Mouse (Mus musculus): Measurements from ENCODE around the gene Tdrd1.
A peak's percentile ranks its signal among the peaks of the same experiment; 100 is the strongest.

Tdrd1 gene

DNA sequence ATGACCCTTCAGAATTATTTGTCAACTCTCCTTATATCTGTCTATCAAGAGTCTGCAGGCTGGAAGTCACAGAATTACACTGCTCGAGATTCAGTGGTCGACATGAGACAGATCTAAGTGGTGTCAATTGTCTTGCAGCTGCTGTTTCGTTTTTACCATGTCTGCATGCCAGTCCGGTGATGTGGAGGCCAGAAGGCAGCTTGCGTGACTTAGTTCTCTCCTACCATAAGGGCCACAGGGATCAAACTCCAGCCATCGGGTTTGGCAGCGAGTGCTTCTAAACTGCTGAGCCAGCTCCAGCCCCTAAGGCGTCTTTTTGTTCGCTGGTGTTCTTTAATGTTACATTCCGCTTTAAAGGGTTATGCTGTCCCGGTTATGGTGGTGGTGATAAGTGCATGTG is 2.3 kb downstream of the Tdrd1 start:
- no peak for DNase-seq (ENCODE audit: low spot score in 2 of 2)

DNA sequence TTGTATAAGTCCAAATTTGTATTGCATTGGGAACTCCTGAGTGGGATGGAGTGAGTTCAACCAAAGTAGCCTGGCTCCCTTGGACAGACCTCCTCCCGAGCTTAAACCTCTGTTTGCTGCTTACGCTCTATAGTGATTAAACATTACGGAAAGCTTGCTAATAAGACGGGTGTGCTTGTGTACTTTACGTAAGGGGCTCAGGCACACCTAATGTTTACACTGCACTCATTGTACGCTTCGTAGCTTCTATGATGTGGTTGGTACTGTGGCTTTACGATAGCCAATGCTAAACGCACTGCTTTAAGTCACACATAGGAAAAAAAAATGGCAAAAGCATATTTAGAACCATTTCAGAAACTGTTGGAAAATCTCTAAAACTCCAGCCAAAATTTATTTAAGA is 3.3 kb downstream of the Tdrd1 start:
- DNase-seq (ENCODE audit: low spot score in 2 of 2): no peak

DNA sequence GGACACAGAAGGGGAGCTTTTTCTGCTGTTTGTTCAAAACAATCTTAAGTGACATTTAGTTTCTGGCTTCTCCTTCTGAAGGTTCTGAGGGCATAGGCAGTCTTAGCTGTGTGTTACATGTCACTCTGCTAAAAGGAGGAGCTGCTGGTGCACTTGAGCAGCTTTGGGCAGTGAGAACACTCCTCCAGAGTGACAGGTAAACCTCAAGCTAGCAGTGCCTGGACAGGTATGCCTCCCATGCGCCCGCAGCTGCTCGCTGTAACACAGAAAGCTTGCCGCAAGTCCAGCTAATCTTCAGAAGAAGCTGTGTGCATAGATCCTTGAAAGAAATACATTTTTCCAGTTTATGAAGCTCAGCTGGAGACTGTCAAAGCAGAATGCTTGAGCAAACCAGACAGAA is 4.2 kb downstream of the Tdrd1 start:
- no peak for DNase-seq (ENCODE audit: low spot score in 2 of 2)

DNA sequence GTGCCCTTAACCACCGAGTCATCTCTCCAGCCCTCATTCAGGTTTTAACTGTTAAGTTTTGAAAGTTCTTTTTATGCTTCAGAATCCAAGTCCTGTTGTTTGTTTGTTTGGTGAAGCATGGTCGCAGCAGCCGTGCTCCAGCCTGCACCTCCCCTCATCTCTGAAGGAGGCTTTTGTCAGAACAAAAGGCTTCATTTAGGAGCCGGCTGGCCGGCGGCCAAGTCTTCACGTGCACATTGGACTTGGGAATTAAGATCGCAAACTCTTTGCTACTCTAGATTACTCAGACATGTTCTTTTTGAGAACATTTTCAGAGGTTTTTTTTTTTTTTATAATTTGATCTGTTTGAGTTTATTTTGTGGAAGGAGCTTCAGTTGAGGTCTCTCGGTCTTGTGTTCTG is 9.3 kb downstream of the Tdrd1 start:
- DNase-seq (ENCODE audit: low spot score in 2 of 2): no peak

DNA sequence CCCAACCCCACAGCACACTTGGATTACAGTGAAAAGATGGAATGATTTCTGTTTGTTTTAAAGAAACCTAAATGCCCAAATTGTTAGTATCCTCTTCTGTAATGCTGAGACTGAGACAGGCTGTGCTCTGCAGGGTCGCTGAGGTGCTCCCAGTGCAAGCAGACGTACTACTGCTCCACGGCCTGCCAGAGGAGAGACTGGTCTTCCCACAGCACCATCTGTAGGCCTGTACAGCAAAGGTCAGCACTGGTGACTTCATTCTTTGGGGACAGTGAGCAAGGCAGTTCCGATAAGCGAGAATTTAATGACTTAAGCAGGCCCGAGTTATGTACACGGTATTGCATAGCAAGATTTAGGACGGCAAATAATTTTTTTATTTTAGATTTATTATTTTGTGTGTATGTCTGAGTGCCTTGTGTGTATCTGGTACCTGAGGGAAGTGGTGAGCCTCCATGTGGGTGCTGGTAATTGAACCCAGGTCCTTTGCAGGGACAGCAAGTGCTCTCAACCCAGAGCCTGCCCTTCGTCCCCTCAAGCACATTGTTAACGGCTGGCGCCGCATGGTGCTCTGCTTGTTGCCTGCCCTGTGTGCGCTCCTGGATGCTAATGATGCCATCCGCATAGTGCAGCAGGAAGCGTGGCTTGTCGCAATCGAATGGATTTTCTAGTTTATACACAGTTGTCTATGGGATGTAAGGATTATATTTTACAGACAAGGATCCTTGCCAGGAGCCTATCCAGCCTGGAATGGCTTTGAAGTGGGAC is 13.1 kb downstream of the Tdrd1 start:
- no peak for DNase-seq (ENCODE audit: low spot score in 2 of 2)

DNA sequence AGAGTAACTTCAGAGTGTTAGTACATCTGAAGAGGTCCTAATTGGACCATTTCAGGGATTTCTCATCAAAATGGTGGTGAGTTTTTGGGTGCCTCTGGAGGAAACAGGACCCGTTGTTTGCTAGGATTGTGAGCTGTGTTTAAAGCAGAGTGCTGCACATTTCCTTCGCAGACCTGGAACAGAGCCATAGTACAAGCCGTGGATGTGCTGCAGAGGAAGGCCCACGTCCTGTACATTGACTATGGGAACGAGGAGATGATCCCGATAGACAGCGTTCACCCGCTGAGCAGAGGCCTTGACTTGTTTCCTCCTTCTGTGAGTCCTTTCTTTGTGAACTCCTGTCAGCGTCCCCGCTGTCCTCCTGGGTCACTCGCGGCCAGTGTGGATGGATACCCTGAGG is 17.0 kb downstream of the Tdrd1 start:
- no peak for DNase-seq (ENCODE audit: low spot score in 2 of 2)

DNA sequence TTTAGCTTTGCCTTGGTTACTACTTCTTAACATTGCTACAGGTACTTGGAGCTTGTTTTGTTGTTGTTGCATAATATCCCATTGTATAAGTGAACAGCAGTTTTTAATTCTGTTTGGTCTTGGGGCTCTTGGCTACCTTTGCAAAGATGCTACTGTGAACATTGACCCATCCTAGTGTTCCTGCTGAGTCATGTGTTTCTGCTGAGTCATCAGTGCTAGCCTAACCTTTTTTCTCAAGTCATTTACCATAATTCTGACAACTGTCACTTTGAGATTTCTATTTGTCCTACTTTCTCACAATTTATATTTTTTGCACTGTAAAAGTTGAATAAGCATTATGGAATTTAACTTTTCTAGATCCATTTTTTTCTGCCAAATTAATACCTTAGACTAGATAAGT is 26.6 kb downstream of the Tdrd1 start:
- no peak for DNase-seq (ENCODE audit: low spot score in 2 of 2)

DNA sequence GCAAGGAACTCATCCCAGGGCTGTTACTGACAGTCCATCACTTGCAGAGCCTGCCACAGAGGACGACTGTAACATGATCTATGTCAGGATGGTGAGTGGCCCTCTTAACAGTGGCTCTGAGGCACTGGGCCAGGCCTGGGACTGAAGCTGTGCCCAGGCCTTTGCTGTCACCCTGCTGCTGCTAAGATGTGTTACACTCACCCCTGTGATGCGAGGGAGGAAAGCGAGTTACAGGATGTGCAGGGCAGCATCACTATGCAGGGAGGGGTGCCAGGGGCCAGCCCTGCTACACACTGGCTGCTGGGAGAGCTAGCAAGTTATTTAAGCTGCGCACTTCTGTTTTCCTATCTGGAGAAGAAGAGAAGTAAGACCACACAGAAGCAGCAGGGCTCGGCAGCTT is 30.4 kb downstream of the Tdrd1 start:
- DNase-seq (ENCODE audit: low spot score in 2 of 2): no peak

DNA sequence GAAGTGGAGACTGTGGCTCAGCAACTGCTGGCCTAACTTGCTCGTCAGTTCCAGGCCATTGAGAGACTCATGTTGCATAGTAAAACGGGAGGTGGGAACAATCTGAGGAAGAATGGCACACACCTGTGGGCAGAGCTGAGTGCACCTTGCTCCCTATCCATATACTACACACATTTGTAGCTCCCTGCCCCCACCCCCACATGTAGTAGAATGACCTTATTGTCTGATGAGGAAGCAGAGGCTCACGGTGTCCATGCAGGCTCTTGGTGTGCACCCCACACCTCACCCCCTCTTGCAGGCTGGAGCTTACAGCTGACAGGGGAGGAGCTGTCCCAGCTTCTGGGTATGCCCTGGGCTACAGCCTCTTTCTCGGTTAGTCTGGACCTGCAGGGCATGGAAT is 41.7 kb downstream of the Tdrd1 start:
- no peak for DNase-seq (ENCODE audit: low spot score in 2 of 2)

DNA sequence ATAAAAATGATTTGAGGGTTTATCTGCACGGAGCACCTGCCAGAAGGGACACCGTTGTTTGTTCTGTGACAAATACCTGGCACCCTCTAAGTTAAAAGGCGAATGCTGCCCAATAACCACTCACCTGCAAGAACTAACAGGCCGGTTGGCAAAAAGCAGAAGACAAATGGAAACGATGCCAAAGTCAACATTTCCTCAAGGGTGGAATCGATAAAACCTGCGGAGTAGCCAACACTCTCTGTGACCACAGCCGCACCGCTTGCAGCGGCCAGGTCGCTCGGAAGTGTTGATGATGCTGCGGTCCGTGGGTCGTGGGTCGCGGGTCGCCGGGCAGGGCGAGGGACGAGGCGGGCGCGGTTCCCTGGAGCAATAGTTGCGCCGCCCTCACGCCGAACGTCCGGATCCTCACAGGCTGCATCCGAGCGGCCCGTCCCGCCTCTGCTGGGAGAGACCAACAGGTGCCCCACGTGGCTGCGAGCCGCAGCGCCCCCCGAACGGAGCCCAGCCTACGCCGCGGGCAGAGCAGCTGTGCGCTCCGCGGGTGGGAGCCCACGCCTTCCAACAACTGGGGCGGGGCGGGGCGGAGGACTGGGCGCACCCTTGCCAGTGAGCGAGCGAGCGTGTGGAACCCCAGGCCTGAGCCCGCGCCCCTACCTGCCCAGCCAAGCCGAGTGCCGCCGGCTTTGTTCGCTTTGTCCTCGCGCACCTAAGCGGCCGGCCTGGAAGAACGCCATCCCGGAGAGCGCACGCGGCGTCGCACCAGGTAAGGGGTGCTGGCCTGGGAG is 48.0 kb downstream of the Tdrd1 start, which contains the start of gene Vwa2:
Gene Vwa2 (plus strand): TSS at position 434 of the 785 bp plus-strand sequence.
- DNase-seq (ENCODE audit: low spot score in 2 of 2): no peak

DNA sequence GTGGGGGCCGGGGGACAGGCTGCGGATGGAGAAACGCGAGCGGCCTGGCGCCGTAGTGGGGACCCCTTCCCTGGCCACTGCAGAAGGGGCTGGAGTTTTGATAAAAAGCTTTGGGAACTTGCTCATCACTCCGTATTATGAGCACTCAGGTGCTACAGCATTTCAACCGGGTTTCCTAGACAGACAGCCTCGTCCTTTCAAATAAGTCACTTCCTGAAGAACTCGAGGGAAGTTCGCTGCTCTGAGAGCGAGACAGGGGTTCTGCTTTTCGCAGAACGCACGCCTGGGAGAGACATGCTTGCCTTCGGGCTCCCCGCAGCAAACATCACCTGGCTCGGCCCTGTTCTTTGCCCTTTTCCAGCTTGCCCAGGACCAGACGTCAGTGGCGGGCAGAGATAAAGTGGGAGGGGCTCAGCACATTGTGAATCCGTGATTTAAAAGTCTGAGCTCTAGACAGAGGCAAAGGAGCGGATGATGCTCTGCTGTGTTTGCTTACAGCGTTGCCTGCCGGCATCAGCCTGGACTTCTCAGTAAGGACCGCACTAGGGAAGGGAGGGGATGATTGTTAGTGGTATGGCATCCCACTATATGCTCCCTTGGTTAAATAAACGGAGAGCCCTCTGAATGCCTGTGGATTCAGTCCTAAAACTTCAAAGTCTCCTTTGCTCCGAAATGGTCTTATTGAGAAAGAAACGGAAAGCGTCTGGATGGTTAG is 48.7 kb downstream of the Tdrd1 start:
- DNase-seq (ENCODE audit: low spot score in 2 of 2): no peak

DNA sequence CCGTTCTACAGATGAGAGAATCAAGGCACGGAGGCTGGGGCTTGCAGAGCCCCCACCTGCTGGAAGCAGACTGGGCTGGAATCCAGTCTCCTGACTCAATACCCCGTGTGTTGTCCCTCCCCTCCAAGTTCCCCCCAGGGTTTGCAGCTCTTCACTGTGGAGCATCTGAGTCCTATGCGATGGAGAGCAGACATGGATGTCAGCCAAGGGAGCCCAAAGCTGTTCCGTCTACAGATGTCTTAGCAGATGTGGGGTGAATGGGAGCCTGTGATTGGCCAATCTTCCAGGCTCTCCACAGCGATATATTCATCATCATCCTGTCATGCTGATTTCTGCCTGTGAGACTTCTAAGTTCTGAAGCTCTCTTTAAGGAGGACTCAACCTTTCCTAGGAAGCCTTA is 51.4 kb downstream of the Tdrd1 start:
- DNase-seq (ENCODE audit: low spot score in 2 of 2): no peak

DNA sequence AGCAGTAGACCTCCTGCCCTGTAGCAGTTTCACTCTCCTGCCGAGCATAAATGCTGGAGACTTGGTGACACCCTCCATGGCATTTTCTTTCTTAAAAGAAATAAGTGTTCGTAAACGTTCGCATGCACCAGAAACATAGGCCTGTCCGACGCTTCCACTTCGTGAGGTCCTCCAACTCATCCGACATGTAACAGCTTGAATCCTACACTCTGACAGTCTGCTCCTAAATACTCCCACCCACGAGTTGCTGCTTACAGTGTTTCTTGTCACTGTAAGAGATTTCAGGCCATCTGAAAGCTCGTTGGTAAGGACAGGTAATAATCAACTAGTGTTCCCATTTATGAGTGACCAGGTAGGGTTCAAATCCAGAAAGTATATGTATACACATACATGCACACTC is 61.9 kb downstream of the Tdrd1 start:
- no peak for DNase-seq (ENCODE audit: low spot score in 2 of 2)

DNA sequence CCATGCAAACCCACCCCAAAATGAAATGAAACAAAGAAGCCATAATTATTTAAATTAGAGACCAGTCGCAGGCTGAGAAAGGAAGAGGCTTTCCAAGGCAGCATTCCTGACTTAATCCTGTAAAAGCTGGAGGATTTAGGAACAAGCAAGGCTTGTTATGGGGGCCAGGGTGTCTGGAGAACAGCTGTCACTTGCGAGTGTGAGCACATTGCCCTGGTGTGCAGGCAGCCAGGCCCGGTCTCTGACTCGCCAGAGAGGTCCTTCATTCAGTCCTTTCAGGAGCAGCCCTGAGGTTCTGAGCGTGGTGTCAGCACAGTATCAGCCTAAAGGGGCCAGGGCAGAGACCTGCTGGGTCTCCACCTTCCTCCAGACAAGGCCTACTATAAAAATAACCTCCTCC is 62.6 kb downstream of the Tdrd1 start:
- no peak for DNase-seq (ENCODE audit: low spot score in 2 of 2)

DNA sequence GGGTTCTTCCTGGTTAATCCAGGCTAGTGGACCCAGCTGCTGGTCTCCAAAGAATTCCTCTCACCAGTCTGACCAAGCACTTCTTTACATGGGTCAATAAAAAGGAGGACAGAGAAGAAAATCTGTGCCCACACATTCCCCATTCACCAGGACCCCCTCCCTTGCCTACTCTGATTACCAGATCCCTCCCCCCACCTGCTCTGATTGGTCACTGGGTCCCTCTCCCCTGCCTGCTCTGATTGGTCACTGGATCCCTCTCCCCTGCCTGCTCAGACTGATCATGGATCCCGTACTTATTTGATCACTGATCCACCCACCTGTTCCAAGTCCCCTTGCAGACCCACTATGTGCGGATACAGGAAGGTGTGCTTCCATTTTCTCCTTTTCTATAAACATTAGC is 65.4 kb downstream of the Tdrd1 start:
- no peak for DNase-seq (ENCODE audit: low spot score in 2 of 2)

DNA sequence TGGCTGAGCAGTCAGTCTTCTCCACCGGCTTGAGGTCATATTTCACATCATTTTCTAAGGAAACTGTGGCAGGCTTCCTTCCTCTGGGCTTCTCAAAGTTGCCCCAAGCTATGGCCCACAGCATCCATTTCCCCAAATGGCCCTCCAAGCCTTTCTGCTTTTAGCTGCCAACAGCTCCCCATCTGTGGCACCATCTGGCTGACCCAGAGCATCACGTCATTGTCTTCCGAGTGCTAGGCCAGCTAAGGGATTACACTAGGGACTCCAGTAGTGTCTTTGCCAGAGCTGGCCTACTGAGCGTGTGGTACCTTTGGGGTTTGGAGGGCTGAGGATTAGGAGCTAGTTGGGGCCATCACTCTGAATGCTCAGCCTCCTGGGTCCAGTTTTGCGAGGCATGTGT is 66.6 kb downstream of the Tdrd1 start:
- DNase-seq (ENCODE audit: low spot score in 2 of 2): no peak

DNA sequence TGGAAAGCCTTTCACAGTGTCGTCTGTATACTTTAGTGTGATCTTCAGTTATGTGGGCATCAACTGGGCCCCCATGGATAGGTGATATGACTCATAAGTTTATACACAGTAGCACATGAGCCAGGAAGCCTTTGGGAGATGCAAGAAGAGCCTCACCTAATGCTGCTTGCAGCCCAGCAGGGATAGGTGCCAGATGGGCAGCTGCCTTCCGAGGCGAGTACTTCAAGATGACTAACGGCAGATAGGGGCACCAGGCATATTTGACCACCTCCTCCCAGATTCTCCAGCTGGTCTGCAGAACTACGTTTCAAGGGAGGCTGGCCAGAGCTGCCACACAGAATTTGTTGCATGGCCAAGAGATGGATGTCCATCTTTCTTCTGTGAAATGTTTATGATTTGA is 67.3 kb downstream of the Tdrd1 start:
- DNase-seq (ENCODE audit: low spot score in 2 of 2): no peak

DNA sequence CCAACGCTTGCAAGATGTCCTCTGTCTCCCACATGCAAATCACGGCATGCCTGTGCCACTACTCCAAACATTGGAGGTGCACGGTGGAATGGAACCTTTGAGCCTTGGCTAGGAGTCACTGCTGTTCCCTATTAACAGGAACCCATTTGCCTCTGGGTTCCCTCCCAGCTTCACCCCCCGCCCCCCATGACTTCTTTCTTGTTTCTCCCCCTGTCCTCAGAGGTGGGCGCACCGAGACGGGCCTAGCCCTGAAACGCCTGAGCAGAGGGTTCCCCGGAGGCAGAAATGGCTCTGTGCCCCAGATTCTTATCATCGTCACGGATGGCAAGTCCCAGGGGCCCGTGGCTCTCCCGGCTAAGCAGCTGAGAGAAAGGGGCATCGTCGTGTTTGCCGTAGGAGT is 71.6 kb downstream of the Tdrd1 start:
- no peak for DNase-seq (ENCODE audit: low spot score in 2 of 2)

DNA sequence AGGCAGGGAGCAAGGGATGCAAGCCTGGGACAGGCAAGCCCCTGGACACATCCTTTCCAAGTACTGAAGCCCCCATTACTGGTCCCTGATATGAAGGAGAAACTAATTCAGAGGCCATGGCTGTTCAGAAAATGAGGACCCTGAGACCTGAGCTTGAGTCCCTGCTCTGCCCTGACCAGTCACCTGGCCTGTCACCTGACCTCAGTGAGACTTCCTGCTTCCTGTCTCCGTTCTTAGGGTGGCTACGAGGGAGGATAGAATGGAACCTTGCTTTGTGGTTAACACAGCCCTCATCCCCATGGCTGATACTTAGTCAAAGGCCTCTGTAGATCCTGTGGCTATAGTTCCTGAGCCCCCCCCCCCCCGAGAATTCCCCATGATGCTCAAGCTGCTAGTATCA is 78.1 kb downstream of the Tdrd1 start:
- no peak for DNase-seq (ENCODE audit: low spot score in 2 of 2)

DNA sequence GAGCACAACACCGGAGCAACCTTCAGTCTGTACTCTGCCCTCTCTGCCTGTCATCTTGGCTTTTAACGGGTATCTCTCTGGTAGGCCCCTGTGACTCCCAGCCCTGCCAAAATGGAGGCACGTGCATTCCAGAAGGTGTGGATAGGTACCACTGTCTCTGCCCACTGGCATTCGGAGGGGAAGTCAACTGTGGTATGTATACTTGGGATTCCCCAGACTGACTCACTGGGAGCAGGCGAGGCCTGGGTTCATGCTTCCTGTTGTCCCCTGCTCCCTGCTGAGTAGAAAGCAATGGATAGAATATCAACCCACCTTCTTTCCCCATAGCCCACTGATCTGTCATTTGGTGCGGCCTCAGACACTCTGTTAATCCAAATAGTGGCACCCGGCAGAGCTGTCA is 79.4 kb downstream of the Tdrd1 start:
- no peak for DNase-seq (ENCODE audit: low spot score in 2 of 2)

DNA sequence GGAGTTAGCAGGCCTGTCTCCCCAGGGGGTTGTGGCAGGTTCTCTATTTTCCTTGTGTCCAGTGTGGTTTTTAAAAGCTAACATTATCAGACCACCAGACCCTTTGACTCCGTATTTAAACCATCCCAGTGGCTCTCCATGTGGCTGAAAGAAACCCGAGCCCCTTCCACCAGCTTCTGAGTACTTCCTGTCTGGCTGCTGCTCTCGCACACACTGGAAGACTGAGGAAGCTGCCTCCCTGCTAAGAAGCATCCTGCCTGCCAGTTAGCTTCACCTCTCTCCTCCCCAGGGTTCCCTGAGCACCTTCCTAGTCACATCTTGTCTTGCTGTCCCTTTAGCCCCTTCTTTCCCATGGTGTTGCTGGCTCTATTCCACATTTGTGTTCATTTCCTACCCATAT is 81.8 kb downstream of the Tdrd1 start:
- DNase-seq (ENCODE audit: low spot score in 2 of 2): no peak

DNA sequence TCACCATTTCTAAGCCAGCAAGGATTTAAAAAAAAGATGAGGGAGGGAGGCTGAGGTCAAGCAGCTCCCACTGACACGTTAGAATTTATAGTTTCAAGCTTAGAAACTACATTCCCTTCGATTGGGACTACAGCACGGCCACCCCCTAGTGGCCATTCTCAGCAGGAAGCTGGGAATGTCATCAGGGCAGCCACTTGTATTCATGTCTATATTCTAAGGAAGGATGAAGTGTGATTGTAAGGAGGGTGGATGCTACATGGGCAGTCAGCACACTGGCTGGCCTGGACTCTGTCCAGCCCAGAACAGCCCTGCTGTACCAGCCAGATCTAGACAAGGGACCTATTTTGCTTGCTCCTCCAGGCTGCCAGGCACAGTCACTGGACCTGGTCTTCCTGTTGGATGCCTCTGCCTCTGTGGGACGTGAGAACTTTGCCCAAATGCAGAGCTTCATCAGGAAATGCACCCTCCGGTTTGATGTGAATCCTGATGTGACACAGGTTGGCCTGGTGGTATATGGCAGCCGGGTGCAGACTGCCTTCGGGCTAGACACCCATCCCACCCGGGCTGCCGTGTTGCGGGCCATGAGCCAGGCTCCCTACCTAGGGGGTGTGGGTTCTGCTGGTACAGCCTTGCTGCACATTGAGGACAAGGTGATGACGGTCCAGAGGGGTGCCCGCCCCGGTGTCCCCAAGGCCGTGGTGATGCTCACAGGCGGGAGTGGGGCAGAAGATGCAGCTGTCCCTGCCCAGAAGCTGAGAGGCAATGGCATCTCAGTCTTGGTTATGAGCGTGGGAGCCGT is 82.7 kb downstream of the Tdrd1 start:
- peak; percentile 13 to 21 for DNase-seq (ENCODE audit: low spot score in 2 of 2)
